Mouse (Mus musculus): ENCODE data around the gene Plxnc1.

Plxnc1 gene

DNA sequence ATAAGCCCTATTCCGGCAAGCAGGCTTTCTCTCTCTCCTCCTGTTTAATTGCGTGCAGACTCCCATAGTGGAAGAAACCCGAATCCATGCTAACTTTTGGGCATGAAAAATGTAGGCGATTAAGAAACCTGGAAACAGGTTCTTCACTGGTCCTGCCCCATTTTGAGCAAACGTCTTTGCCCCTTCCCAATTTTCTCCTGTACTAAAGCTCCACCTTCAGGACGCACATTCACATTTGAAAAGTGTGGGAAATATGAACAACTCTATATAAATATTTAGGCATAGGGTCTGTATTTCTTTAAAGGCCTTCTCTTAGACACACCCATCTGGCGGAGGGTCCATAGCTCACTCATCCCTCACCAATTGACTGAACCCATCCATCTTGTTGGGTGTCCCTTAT, 2.8 kb upstream of the Plxnc1 start:
- DNase-seq = no peak

DNA sequence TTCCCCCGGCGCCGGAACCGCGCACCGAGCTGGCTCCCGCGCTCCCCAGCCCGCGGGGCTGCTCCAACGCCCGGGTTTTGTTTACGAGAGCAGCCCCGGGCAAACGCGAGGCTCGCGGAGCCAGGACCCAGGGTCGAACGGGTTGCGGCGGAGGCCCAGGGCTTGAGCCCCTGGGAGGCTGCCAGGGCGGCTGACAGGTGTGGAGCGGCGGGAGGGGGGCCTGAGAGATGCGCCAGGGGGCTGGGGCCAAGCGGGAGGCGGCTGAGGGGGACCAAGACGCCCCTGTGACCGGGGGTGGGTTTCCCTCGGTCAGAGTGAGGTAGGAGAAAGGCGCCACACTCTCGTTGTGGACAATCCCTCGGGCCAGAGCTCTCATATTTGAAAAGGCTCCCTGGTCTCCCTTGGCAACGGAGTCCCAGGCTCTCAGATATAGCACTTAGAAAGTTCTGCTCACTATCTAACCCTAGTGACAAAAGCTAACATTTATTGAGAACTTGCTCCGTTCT, 624 bp upstream of the Plxnc1 start:
- DNase-seq = no peak

DNA sequence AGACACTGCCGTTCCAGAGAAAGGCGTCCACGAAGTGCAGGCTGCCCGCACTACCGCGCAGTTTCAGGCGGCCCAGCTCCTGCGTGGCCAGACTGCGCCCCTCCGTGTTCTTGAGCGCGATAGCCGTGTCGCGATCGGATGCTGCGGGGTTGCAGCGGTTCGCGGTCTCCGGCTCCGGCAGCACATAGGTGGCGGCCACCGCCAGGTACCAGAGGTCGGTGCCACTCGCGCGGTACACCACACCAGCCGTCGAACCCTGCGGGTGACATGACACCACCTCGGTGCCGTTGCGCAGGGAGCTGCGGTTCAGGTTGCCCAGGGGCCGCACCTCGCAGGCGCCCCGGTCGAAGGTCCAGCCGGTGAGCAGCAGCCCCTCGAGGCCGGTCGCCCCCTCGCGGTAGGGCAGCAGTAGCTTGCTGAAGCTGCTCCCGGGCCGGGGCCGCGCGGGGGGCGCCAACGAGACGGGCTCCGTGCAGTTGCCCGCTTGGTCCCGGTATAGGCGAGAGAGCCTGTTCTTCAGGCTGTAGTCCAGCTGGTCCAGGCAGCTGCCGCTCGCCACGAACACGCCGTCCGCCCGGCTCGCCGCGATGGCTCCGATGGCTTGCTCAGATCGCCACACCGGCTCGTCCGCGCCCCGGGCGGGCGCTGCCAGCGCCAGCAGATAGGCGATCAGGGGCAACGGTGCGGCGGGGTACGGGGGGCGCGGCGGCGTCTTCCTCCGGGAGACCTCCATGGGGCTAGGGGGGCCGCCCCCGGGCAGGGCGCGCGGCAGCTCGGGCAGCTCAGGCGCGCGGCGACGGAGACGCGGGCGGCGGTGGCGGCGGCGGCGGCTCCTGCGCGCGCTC, 567 bp downstream of the Plxnc1 start:
- DNase-seq = no peak

DNA sequence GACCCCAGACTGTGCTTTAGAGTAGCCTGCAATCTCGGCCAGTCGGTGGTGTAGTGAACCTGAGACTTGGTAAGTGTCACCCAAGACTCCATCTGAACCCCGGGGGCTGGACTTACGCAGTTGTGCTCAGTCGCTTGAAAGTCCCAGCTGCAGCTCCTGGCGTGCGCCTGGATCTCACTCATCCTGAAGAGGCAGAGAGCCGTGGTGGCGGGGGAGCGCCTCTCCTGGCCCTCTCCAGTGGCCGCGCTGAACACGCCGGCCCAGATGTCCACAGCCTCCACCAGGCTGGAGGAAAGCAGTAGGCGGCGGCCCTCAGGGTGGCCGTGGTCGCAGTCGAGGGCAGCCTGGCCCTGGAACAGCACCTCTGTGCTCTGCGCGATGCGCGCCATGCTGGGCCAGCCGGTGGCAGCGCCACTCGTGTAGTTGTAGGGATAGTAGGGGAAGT, 1.2 kb downstream of the Plxnc1 start:
- no peak for DNase-seq

DNA sequence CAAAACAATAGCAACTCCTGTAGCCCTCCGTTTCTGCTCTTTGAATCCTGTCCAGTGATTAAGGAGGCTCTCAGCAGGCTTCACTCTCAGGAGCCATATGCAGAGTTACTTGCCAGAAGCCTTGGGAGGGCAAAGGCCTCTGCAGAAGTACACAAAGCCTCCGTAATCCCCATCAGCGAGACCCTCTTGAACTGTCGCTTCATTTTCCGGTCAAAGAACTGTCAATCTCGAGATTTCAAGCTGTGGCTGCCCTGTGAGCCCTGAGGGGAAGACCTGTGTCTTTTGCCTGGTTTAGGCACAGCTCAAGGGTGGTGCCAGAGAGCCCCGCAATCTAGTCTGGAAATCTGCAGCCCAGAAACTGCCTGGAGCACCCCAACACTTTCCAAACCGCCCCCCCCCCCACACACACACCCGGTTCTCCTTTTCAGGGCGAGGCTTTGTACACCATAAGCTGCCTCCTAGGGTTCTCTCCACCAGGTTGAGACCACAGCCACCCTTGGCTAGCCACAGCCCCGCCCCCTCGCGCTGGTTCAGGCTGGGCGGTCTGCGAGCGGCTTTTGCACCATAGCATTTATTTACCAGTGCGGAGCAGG, 2.1 kb downstream of the Plxnc1 start:
- no peak for DNase-seq

DNA sequence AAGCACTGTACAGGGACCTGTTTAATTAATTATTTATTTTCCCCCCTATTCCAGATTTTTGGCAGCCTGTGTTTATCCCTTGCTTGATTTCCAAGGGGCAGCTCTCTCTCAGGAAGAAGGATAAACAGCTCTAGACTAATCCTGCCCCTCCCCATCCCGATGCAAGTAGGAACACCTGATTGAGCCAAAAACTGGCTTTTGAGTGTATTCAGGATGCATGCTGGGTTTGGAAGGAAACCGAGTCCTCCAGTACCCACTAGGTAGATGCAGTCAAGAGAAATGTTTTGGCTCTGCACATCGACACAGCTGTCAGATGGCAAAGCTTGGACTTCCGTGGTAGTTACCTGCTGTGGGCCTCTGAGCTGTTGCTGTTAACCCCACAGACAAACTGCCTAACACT, 3.1 kb downstream of the Plxnc1 start:
- no peak for DNase-seq

DNA sequence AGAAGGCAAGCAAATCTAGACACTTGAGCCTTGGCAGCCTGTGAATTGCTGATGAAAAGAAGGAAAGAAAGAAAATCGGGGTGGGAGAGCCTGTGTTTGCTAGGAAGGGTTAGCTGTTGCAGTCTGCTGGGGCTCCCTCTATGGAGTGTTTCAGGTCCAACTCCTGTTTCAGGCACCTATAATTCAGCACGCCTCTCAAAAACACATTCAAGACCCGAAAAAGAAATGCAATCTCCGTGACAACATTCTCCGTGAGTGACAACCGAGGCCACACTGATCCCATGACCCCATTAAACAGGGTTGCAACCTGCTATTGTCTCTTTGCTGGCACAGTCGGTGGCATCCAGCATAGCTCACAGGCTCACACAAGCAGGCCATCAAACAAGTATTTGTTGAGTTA, 3.8 kb downstream of the Plxnc1 start:
- DNase-seq = no peak

DNA sequence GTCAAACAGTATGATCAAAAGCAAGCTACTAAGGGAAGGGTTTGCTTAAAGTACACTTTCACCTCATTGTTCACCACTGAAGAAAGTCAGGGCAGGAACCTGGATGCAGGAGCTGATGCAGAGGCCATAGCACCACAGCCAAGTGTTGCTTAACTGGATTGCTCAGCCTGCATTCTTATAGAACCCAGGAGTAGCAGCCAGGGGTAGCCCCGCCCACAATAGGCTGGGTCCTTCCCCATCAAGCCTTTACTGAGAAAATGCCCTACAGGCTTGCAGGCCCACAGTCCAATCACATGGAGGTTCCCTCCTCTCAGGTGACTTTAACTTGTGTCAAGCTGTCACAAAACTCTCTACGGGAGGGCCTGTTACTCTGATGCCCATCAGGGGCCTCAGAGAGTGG, 4.6 kb downstream of the Plxnc1 start:
- no peak for DNase-seq

DNA sequence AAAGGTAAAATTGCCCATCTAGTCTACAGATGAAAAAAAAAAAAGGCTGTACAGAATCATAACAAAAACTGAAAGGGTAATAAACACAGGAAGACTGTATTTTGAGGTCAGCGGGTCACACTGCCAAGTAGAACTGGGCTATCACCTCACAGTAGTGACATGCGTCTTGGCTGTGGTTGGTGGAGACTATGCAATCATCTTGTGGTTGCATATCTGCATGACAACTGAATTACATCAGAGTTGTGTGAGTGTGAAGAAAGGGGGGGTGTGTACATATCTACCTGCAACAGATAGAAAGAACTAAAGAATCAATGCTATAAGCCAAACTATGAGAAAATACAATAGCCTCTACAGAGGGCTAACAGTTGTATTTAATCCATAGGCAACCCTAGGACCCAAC, 5.7 kb downstream of the Plxnc1 start:
- no peak for DNase-seq

DNA sequence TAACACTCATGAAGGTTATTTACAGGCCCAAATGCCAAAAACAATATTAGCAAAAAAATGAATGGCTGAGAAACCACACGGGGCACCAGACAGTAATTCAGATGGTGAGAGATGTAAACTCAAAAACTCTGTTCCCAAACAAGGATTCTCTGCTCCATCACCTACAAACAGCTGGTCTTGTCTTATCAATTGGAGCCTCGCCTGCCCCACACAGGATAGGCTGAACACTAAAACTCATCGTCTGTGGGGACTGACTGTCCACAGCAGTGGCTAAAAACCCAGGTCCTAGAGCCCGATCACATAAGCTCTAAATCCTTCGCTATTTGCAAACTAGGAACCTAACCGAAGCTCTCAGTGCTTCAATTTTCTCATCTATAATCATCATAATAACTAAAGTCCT, 6.3 kb downstream of the Plxnc1 start:
- no peak for DNase-seq

DNA sequence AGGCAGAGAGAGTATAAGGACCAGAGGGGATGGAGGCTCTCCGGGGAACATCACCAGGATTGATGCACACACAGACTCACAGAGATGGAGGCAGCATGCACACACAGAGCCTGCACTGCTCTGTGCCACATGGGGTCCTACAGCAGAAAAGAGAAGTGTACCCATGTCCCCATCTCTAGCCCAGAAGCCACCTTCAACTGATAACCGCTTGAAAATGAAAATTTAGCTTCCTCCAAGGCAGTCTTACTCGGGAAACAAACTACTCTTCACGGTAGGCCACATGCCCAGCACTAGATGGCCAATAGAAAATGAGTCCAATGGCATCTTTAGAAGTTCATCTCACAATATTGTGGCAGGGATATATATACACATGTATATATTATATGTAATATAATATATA, 9.4 kb downstream of the Plxnc1 start:
- DNase-seq = no peak

DNA sequence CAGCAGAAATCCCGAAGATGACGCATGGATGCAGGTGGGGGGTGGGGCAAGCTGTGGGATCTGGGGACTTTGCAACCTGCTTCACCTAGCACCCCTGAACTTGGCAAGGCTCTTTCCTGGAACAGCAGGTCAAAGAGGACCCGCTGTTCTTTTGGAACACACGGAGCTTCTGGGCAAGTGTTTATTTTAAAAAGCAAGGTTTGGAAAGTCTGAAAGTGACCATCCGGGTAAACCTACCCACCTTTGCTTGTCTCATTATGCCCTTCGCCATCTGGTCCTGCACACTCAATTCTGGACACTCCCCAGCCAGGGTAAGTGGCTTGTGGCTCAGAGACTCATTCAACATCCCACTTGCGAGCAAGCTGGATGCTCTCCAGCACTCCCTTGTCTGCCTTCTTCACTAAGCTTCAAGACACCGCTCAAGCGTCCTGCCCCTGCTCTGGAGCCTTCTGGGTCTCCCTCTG, 10.5 kb downstream of the Plxnc1 start:
- DNase-seq = no peak

DNA sequence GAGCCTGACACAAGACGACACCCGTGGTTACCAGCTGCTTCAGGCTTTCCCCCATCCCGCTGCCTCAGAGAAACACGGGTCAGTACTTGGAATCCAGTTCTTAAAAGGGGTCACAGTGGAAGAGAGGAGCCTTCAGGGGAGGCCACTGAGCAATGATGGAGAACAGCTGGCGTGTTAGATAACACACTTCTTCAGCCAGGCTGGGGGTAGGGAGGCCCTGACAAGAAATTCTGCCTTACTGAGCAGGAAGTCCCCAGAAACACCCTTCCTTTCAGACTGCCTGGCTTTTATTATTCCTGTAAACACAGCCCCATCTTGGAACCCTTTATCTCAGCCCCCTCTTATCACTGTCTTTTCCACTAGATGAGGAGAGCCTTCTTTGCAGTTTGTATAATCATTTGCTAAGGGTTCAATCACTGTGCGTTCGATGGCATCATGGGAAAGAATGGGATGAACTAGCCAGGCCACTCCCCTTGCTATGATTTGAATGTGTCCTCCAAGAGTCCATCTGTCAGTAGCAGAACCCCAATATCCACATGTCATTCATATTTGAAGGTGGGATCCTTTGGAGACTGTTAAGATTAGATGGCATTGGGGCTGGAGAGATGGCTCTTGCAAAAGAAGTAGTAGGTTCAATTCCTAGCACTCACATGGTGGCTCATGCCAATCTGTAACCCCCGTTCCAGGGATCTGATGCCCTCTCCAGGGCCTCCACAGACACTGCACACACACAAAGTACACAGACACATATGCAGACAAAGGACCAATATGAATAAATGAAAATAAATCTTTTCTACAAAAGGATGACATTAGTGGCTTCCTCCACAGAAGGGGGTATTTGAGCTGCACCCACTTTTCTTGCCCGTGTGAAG, 12.4 kb downstream of the Plxnc1 start:
- peak; percentile 62 for DNase-seq

DNA sequence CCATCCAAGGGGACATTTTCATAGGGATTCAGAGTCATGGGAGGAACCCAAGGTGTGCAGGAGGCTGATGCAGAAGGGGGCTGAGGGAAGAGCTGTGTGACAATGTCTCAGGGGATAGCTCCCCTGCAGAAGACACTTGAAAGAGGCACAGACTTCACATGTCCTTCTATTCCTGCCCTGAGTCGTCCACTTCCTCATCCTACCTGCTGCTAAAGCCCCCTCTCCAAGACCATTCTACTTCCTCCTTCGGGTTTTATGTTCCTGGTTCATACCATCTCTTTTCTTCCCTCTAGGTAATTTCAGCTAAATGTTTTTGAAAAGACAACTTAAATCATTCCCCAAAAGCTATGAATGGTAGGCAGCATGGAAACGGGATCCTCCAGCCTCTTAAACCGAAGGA, 16.5 kb downstream of the Plxnc1 start:
- no peak for DNase-seq

DNA sequence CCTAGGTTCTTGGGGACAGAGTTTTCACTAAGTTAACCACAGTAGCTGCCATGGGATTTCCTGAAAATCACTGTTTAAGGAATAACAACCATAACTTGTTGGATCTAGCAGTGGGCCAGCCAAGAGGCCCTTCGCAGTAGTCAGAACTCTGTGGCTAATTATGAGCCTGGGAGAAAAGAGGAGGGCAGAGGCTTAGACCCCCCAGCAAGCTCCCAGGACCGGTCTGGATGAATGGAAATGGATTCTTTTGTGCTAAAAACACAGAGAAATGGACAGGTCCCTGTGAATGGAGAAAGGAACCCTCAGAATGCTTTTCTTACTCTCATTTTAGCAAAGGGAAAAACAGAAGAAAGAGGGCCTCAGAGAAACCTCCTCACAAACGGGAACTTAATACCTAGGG, 18.3 kb downstream of the Plxnc1 start:
- DNase-seq = no peak

DNA sequence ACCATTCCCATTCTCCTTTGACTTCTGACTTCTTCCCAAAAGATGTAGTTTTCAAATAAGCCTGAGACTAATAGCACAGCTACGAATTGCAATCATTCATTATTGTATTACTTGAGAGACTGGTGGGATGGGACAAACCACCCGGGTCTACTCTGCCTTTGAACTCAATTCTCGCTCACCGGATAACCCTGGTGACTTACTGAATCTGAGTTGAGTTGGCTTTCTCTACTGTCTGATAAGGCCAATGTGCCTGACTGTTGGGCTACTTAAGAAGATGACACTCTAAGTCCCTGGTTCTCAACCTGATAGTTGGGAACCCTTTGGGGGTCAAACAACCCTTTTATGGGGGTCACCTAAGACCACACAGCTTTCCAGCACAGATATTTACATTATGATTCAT, 19.8 kb downstream of the Plxnc1 start:
- no peak for DNase-seq

DNA sequence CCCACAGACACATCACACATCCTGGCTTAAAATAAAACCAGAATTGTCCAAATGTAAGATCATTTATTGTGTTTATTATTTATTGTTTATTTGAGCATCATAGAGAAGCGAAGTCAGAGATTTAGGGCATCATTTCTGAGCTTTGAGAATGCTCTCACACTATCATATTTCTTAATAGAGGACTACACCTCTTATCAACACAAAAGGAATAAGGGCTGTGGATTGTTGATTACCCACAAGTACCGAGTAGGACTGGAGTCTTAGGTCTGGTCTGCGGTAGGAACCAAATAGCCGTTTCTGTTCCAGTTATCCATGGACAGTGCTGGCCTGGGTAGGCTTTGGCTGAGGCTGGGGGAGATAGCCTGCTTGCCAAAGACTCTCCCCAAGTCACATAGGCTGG, 20.2 kb downstream of the Plxnc1 start:
- no peak for DNase-seq

DNA sequence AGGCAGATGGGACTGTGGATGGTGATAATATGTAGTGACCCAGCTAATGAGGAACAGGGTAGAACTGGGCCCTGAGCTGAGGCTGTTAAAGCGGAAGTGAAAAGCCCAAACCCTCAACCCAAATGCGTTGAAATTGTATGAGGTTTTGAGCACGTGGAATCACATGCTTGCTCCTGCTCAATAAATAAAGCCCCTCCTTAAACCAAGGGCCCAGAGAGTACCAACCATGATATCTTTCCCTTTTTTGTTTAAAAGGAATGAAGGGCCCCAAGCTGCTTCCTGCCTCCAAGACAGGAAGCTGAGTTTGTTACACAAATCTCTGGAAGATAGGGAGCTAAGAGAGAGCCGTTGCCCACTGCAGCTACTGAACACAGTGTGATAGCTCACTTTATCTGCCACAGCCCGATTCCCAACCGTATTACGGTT, 21.3 kb downstream of the Plxnc1 start:
- no peak for DNase-seq

DNA sequence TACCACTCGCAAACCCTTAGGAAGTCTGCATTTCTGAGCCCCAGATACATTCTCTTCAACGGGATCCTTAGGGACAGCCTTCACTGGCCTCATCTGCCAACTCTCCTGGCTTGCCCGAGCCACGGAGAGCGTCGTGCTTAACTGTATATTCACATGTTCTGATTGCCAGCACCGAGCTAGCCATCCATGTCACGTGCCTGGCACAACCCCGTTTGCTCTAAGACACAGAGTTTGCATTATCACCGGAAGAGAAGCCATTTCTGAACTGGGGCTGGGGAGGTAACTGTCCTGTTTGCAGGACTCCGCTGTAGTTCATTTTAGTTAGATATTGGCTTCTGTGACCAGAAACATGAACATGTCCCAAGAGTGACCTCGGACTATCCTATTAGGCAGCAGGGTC, 21.8 kb downstream of the Plxnc1 start:
- no peak for DNase-seq

DNA sequence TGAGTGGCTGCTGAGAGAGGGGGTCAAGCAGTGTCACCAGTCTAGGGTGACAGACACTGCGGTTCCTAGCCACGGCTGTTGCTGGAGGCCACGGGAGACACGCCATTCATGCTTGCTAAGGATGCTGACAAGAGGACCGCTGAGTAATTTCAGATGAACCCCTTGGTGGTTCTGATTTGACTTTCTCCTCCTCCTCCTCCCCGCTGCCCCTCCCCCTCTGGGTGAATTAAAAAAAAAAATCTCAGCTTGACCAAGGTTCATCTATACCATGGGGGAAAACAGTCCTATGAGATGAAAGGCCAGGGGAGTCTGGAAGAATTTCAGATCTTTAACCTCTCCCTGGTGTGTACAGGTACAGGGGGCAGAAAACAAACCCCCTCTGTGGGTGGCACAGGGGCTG, 22.9 kb downstream of the Plxnc1 start:
- no peak for DNase-seq

DNA sequence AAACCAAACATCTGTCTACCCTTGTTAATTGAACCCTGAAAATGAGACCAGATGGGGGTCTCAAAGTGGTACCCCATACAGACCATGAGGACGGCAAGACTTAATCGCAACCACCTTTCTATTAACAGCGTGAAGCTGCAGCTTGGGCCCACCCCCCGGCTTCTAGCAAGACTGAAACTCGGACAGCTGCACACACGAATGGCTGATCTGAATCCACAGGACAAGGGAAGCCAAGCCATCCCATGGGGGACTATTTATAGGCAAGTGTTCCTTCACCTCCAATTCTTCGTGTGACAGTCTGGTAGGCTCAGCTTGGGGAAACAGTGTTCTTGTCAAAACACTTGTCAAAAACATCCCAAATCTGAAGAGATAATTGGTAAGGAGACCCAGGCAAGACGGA, 24.1 kb downstream of the Plxnc1 start:
- no peak for DNase-seq

DNA sequence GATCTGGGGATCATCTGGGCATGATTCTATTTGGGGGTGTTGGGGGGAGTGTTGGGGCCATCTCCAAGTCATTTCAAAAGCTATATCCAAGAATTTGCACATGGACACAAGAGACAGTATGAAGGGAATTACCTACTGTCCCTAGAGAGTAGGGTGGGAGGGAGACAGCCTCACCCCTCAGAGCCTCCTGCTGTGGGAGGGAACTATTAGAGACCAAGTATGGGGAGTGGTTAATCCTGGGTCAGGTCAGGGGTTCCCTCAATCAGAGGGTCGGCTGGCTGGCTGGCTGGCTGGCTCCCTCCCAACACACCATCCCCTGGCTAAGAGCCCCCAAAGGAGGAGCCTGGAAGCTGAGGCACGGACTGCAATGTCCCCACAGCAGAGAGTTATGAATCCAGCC, 24.7 kb downstream of the Plxnc1 start:
- no peak for DNase-seq

DNA sequence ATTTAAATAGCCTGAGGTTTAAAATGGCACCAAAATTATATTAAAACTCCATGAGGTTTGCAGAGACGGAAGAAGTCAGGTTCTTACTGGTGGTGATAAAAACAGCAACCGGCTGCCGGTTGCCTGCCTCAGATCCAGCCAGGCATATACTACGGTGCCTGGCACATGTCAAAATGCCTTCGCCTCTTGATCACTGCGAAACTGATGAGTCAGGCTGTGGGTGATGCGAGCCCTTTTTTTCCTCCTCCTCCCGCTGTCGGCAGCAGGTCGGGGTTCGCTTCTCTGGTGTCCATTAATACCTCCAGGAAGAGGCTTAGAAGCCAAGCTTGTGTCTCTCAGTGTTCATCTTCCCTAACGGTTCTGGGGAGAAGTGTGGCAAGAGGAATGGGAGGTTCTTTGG, 25.1 kb downstream of the Plxnc1 start:
- DNase-seq = peak; percentile 22

DNA sequence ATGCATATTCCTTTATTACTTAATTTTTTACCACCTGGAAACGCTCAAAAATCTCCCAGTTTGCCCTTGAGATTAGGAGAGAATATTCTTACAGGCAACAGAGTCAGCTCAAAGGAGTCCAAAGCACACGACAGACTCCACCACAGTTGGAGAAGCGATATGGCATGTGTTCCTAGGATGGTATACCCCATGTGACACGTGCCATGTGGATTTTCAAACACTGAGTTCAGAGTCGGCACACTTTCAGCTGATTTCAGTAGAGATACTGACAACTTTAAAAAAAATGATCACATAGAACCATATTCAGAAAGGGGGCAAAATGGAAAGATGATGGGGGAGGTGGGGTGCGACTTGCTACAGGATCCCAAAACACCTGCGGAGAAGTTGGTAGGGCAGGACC, 26.0 kb downstream of the Plxnc1 start:
- DNase-seq = no peak
